ENCODE assay signal across 18 mouse cellular contexts in the genomic region with DNA sequence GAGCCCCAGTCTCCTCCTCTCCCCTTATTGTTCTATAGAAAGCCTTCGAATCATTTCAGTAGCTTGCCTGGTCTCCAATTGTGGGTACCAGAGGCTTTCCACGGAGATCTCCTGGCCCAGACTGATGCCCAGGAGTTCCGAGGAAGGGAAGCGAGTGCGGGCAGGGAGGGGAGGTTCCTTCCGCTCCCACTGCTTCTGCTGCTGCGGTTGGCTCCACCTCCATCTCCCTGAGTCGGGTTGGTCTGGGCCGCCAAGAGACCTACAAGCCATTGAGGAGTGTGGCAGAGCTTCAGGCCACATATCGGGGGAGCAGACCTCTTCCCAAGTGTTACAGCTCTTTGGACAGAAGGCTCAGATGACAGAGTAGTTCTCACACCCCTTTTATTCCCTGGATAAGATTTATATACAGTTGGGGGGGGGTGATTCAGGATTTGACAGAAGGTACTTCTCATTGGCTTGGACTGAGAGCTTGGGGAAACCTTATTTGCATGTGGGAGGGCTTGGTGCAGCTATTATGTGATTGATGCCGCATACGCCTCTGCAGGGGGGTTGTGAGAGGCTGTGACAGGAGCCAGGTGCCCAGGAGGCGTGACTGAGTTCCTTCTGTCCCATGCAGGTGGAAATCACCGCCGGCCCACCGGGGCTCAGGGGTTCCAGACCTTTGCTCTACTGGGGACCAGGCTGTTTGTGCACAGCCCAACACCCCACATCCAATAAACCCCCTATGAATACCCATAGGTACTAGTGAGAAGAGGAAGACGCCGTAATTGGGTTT. TPM values are rescaled to one million over a fixed set of nuclear protein-coding genes. Genes with fewer than 3 reads are reported as not detected.
DNase-seq lines count a peak whose midpoint lies in the region; ATAC-seq lines count a peak whose summit lies in the region.
"Had no signal": no experiment of that assay in that cellular context is flagged by ENCODE, and none has a peak within 500 bp of the region (broad histone marks: within the 10 kb centered on the region; RNA-seq: fewer than 3 reads in every experiment).

No protein-coding gene starts in this region.

- no peaks in the 10 kb centered on the region for H3K4me1 ChIP-seq in heart, embryonic 12.5 days (replicated peaks)
- H3K4me1 ChIP-seq in megakaryocyte, embryonic 14.5 days, result 0 out of 2 replicates have a peak, but pooled peaks cover 3% of the 10 kb centered on the region
- peaks cover 7% of the 10 kb centered on the region; the same call in 1 of the 2 replicates for H3K4me1 ChIP-seq in limb, embryonic 10.5 days
- H3K4me1 ChIP-seq in forebrain, embryonic 14.5 days (ENCODE audit: control insufficient read depth, insufficient read depth, low read length), result no peaks in the 10 kb centered on the region

- H3K4me2 ChIP-seq in heart, embryonic 12.5 days, result peak overlapping the region; percentile 52
- H3K4me2 ChIP-seq in forebrain, embryonic 14.5 days (ENCODE audit: low read length), result no peak overlapping the region
- H3K4me2 ChIP-seq: hindbrain, embryonic 14.5 days; neural tube, embryonic 12.5 days had no signal

- WGBS in heart, embryonic 12.5 days, result 34% methylated on average over 18 of the region's 18 CpGs
- WGBS in limb, embryonic 10.5 days, result 36% methylated on average over 18 of the region's 18 CpGs
- 48% methylated on average over 18 of the region's 18 CpGs for WGBS in forebrain, embryonic 14.5 days

- DNase-seq in heart, postnatal 10 days, result no peak
- DNase-seq in ZHBTc4 (ENCODE audit: low read depth, low spot score), result peak; percentile 52
- peak; percentile 32 for DNase-seq in limb, embryonic 10.5 days (ENCODE audit: low spot score)
- no peak for DNase-seq in B cell, adult 2 months
- DNase-seq in forebrain, embryonic 14.5 days (ENCODE audit: low spot score), result no peak
- DNase-seq: adrenal gland, postnatal 36 days; cerebellum, postnatal 36 days; midbrain, embryonic 14.5 days; spleen, adult 18-20 months; thymus, adult 2 months had no signal

- peaks cover 27% of the 10 kb centered on the region for H3K27me3 ChIP-seq in heart, embryonic 12.5 days (replicated peaks)
- H3K27me3 ChIP-seq in megakaryocyte, embryonic 14.5 days (replicated peaks), result peaks cover 41% of the 10 kb centered on the region
- H3K27me3 ChIP-seq in limb, embryonic 10.5 days (ENCODE audit: low read depth, poor library complexity, severe bottlenecking), result peaks cover 33% of the 10 kb centered on the region
- H3K27me3 ChIP-seq in forebrain, embryonic 14.5 days (replicated peaks; ENCODE audit: control insufficient read depth, insufficient read depth, low read length), result 0 out of 2 replicates have a peak, but pooled peaks cover 7% of the 10 kb centered on the region
- H3K27me3 ChIP-seq: neural tube, embryonic 12.5 days had no signal

- H3K4me3 ChIP-seq in heart, embryonic 12.5 days, result no peak overlapping the region
- peak overlapping the region; percentile 33 for H3K4me3 ChIP-seq in megakaryocyte, embryonic 14.5 days (replicated peaks)
- no peak overlapping the region for H3K4me3 ChIP-seq in limb, embryonic 10.5 days
- H3K4me3 ChIP-seq in forebrain, embryonic 14.5 days (ENCODE audit: low read depth, low read length), result no peak overlapping the region
- H3K4me3 ChIP-seq: neural tube, embryonic 12.5 days had no signal

- no peak for ATAC-seq in heart, embryonic 12.5 days (ENCODE audit: insufficient number of reproducible peaks, low FRiP score)
- ATAC-seq in megakaryocyte, adult 5-6 weeks (ENCODE audit: poor library complexity, severe bottlenecking), result no peak
- no peak for ATAC-seq in forebrain, embryonic 14.5 days
- ATAC-seq: activated CD4-positive, CD25-positive, alpha-beta regulatory T cell, adult 4 months; intestine, postnatal 0 days; lung, postnatal 0 days had no signal

- H3K27ac ChIP-seq in heart, embryonic 12.5 days (ENCODE audit: poor library complexity, severe bottlenecking), result no peak overlapping the region
- H3K27ac ChIP-seq in limb, embryonic 10.5 days, result no peak overlapping the region
- no peak overlapping the region for H3K27ac ChIP-seq in forebrain, embryonic 14.5 days (ENCODE audit: low read depth, low read length)
- H3K27ac ChIP-seq: hindbrain, embryonic 14.5 days; neural tube, embryonic 12.5 days had no signal

- H3K9me3 ChIP-seq in heart, embryonic 12.5 days (replicated peaks), result no peaks in the 10 kb centered on the region
- no peaks in the 10 kb centered on the region for H3K9me3 ChIP-seq in megakaryocyte, embryonic 14.5 days
- no peaks in the 10 kb centered on the region for H3K9me3 ChIP-seq in limb, embryonic 10.5 days (replicated peaks)
- no peaks in the 10 kb centered on the region for H3K9me3 ChIP-seq in forebrain, embryonic 14.5 days (replicated peaks; ENCODE audit: control insufficient read depth, low read length)
- H3K9me3 ChIP-seq: neural tube, embryonic 12.5 days had no signal

- no peak overlapping the region for H3K9ac ChIP-seq in heart, embryonic 12.5 days
- H3K9ac ChIP-seq in forebrain, embryonic 14.5 days (ENCODE audit: low read length), result no peak overlapping the region
- H3K9ac ChIP-seq: hindbrain, embryonic 14.5 days; neural tube, embryonic 12.5 days had no signal

- intact Hi-C loops in heart, postnatal 10 days (cut with DNase I), result no loop called here

- no peaks in the 10 kb centered on the region for H3K36me3 ChIP-seq in heart, embryonic 12.5 days
- H3K36me3 ChIP-seq in megakaryocyte, embryonic 14.5 days (replicated peaks; ENCODE audit: low read length), result no peaks in the 10 kb centered on the region
- H3K36me3 ChIP-seq in limb, embryonic 10.5 days, result no peaks in the 10 kb centered on the region
- H3K36me3 ChIP-seq in forebrain, embryonic 14.5 days (ENCODE audit: control insufficient read depth, insufficient read depth, low read length), result no peaks in the 10 kb centered on the region
- H3K36me3 ChIP-seq: neural tube, embryonic 12.5 days had no signal

RNA-seq across cellular contexts. Expression of gene Nnmt, which starts 30.8 kb away (rescaled TPM):
- 3.1 and 3.3 TPM in 2 replicates for polyA plus RNA-seq in heart, embryonic 12.5 days (2016; fragmentation: Nextera tagmentation; extraction: Ambion mirVana)
- 10 to 100 TPM; 12.5 to 14.2 TPM for total RNA-seq in heart, postnatal 10 days (2021)
- polyA plus RNA-seq in megakaryocyte, embryonic 14.5 days (2012; ENCODE audit: insufficient read depth, low replicate concordance), result not detected in 2 replicates
- total RNA-seq in megakaryocyte, adult 5-6 weeks (2015), result 0.22 and 1.9 TPM in 2 replicates
- 0.37 and 1.2 TPM in 2 replicates for total RNA-seq in megakaryocyte, adult 5-6 weeks (2017)
- polyA plus RNA-seq in limb, embryonic 10.5 days (2016; fragmentation: Nextera tagmentation; extraction: Ambion mirVana), result 0.19 TPM in 2 replicates
- 0.72 and 1.1 TPM in 2 replicates for polyA plus RNA-seq in forebrain, embryonic 14.5 days (2014; fragmentation: Nextera tagmentation; extraction: Ambion mirVana)
- polyA plus RNA-seq: activated CD4-positive, CD25-positive, alpha-beta regulatory T cell, adult 4 months had no signal

Comparison
In these comparisons a context has a peak if more than half of its experiments do, and no peak if none do; other contexts are left out.
1. DNase-seq: peak in ZHBTc4 (single experiment) and limb, embryonic 10.5 days (single experiment); none in heart, postnatal 10 days (0 of 2), B cell, adult 2 months (0 of 2) and forebrain, embryonic 14.5 days (single experiment).